Mouse (Mus musculus) large intestine, adult 2 months (tissue): ENCODE measurements at regions not wholly inside any gene's neighbourhood (a gene's known extent, or its start where the extent isn't known, plus 50 kb on each side); places are given as distances from the start of the nearest gene placed in this dataset.

Experiments used
- DNase-seq: peaks from one replicate; pipeline ENCODE4 v3.0.0-alpha.2; 2012; ENCODE audit warnings: low read depth, low spot score
- WGBS: fragments of 180-500 bp; shearing (Covaris S2); methylation state at CpG from one replicate; pipeline ENCODE4 v1.1.7; 2018; 5-methylcytosine and 5-hydroxymethylcytosine counted together

DNA sequence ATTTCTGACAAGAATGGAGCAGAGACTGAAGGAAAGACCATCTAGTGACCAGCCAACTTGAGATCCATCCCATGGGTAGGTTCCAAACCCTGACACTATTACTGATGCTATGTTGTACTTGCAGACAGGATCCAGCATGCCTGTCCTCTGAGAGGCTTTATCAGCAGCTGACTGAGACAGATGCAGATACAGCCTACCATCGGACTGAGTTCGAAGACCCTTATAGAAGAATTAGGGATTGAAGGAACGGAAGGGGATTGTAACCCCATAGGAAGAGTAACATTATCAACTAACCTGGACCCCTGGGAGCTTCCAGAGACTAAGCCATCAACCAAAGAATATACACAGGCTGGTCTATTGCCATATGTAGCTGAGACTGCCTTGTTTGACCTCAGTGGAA is 183.1 kb upstream of the Adcy2 start:
- 84% methylated on average over 3 of the region's 3 CpGs for WGBS
- DNase-seq, result no peak

DNA sequence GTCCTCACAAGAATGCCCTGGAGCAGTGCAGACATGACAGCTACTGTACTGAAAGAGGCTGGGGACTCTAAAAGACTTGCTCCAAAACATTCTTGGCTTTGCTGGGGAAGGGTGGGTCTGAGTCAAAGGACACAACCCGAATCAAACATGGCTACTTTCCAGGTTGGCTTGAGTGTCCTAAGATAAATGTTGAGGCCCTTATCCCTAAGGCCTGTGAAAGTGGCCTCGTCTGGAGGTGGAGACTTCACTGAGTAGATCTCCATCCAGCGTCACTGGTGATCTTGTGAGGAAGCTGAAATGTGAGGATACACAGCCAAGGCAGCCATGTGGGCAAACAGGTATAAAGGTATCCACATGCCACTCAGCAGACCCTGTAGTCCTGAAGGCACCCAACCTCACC is 191.3 kb upstream of the Adcy2 start:
- no peak for DNase-seq
- WGBS, result 53% methylated on average over 3 of the region's 3 CpGs

DNA sequence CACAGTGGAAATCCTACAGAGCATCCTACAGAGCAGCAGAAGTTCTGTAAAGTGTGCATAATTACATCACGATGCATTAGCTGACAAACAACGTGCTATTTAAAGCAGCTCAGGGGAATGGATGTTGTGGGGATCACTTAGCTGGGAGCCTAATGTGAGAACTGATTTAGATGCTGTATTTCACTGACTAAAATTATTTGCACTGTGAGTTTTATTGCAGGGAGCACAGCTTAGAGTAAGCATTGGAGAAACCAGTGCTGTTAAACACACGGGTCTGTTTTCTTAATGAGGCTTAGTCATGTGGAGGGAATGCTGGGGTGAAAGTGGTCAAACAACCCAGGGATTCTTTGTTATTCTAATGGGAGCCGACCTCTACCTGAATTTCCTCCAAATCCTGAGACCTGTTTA is 197.1 kb upstream of the Adcy2 start:
- DNase-seq, result no peak
- 1% methylated on average over 4 of the region's 4 CpGs for WGBS

DNA sequence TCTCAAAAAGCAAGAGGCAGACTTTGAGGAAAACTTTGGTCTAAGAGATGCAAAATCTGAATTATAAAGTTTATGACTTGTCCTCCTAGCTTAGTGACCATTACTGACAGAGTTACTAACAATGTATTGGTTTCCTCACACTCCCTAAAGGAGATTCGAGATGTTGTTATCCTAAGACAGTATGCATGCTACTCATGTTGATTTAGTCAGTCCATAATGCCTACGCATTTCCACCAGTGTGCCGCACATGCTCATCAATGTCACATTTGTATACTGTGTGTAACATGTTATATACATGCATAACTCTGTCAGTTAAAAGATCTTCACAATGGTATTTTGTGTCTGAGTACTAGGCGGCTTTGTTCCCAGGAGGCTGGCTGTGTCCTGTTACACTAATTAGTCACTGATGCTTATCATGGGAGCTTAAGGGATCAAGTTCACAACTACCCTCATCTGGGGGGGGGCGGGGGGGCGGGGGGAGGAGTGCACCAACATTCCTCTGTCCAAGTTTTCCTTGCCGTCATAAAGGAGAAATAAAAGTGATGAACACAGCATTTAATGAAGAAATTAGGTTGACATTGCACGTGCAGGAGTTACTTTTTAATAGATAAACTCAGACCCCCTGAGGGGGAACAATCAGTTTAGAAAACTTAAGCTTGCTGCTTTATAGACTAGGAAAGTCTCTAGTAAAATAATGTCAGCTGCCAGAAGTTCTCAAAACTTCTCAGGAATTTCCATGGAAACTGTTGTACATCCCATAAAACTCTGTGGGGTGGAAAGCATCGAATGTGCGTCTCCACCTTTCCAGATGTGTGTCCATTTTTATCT is 208.6 kb upstream of the Adcy2 start:
- WGBS, result 52% methylated on average over 10 of the region's 10 CpGs

DNA sequence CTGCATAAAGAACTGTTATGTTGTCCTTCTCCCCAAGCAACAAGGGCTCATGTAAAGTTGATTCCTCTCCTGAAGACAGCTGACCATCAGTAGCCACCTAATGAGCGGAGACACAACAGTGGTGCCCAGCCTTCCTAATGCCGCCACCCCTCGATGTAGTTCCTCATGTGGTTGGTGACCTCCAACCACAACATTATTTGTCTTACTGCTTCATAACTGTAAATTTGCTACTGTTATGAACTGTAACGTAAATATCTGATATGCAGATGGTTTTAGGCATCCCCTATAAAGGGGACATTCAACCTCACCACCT is 209.2 kb upstream of the Adcy2 start:
- WGBS, result 78% methylated on average over 4 of the region's 4 CpGs

More for the DNA sequence above, 208.6 kb upstream of the Adcy2 start:
- no peak for DNase-seq

DNA sequence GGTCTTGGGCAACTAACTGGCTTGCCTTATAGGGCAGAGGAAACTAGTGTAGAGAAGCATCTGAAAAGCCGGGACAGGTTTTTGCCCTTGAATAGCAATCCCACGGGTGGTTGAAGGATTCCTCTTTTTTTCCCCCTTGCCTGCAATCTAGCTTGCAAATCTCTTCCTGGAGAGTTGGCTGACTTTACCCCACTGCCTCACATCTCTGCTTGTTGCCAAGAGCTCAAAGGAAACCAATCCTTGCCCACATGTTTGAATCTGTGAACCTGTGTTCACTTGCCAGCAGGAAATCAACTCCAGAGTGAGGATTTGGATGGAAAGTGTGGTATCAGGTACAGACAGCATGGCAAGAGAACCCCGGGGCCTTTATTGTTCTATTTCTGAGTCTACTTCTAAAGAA is 217.2 kb upstream of the Adcy2 start:
- DNase-seq, result no peak
- WGBS, result 77% methylated on average over 3 of the region's 3 CpGs

More for the DNA sequence above, 209.2 kb upstream of the Adcy2 start:
- no peak for DNase-seq

DNA sequence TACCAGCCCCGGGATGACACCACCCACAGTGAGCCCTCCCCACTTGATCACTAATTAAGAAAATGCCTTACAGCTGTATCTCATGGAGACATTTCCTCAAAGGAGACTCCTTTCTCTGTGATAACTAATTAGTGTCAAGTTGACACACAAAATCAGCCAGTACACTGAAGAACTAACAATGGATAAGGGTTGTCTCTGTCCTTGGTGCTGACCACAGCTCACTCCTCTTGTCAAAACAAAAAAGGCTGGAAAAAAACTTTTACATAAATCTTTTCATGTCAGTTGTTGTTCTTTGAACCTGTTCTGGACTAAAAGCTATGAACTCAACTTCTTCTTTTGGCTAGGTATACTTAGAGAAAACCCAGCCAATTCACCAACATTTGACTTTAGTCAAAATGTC is 221.1 kb upstream of the Adcy2 start:
- no peak for DNase-seq
- 50% methylated on average over 1 of the region's 1 CpGs for WGBS

DNA sequence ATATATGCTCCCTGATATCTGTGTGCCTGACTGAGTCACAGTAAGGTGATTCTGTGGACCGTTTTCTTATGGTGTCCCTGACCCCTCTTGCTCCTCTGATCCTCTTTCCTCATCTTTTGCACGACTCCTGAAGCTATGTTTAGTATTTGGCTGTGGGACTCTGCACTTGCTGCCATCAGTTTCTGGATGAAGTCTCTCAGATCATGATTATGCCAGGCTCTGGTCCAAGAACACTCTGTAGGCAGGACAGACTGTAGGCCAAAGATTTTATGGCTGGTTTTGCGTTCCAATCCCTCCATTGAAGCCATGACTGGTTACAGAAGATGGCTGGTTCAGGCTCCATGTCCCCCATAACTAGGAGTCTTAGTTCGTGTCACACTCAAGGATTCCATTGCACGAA is 227.2 kb upstream of the Adcy2 start:
- WGBS, result 53% methylated on average over 5 of the region's 5 CpGs
- no peak for DNase-seq

DNA sequence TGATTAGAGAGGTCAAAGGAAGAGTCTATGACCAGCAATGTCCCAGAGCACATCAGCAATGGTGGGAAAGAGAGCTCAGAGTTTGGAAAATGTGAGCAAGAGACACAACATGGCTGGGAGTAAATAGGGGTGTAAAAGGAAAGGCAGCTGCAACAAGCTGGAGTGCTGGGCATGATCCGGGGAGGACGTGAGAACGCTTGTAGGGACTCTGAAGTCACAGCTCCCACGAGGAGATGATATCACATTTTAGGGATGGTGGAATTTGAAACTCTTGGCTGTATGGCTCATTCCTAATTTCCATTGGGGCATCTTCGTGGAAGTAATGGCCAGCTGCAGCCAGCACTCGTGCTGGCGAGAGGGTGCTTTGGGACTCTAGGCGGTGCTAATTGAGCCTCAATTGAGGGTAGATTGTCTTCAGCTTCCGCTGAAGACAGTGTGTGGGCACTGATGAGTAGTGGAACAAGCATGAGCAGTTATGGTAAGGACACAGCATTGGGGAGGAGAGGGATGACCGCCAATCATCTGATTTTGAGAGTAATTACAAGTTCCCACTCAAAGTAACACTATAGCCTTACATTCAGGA is 231.1 kb upstream of the Adcy2 start:
- no peak for DNase-seq
- 25% methylated on average over 10 of the region's 10 CpGs for WGBS

DNA sequence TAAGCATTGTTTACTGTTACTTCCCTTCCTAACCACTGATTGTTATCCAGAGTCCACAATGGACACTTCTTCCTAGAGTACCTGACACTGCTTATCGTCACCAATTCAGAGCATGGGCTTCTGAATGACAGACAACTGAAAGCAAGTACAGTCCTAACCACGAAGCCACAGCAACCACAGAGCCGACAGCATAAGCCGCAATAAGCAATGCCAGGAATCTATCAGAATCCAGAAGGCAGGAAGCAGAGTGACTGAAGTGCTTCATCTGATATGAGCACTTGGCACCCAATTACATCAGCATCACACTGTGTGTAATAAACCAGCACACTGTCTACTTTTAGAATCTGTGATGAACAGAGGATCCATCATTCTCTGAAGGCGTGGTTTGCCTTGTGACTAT is 237.0 kb upstream of the Adcy2 start:
- DNase-seq, result no peak
- WGBS, result 66% methylated on average over 5 of the region's 5 CpGs

DNA sequence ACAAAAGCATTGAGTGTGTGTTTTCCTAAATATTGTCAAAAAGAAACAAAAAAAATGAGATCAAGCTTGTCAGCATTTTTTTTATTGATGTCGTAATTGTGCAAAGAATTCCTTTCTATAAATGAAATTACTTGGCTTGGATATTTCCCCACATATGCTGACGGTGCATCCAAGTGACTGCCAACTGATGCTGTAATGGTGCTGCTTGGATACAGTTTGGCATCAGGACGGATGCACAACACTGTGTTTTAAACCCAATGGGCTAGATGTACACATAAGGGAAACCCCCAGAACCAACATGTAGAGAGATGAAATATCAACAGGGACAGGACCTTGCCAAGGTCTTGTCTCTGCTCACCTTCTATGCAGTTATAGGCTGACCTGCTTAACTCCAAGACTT is 238.6 kb upstream of the Adcy2 start:
- WGBS, result 76% methylated on average over 3 of the region's 3 CpGs
- no peak for DNase-seq

DNA sequence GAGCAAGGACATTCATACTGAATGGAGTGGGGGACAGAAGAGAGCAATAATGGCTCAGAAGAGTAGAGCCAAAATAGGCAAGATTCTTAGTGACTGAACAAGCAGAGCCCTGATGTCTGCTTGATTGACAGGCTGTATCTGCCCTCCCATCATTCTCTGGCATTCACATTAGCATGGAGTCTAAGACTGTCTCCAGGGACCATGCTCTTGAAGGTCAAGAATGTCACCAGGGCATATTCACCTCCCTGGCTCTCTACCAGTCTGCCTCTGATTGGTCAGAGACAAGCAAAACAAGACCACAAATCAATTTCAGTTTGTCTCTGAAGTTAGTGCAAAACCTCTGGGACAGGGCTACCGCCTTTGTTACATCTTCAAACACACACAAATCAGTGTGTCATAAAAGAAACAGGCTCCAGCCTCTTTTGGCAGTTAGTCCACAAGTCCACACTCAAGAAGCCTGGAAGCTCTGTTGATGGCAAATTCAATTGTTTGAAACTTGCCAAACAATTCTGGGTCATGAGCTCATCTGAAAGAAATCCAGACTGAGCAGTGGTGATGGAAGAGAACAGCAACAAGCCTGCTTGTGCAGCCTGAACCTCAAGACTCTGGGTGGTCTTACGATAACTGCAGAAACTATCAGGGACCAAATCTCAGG is 240.0 kb upstream of the Adcy2 start:
- WGBS, result 32% methylated on average over 2 of the region's 2 CpGs
- DNase-seq, result no peak

DNA sequence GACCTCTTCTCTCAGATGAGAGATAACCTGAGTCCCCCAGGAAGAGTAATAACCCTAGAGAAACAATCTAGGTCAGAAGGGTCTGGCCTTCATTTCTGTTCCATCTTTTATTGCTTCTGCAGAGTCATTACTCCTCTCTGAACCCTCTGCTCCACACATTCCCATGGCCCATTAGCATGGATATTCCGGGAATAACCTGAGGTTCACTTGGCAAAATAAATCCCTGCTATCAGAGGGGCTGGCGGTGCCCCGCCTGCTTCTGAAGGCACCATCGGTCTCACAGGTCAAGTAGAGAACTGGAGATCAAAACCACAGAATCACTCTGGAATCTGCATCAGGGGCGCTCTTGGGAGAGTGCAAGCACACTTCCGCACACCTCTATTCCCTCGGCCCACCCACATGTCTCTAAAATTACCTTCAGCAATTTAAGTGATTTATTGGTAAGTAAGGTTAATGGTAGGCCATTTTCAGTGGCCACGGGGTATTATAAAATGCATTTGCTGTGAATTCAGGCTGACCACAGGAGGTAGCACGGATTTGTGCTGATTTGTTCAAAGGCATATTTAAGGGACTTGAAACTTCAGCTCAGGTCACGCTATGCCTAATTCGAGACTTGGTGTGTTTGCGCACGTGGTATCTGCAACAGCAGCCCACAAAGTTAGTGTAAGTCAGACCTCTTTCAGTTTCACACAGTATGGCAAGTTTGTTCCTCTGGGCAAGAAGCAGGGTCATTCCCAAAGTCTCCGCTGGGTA is 243.4 kb upstream of the Adcy2 start:
- no peak for DNase-seq
- WGBS, result 27% methylated on average over 14 of the region's 14 CpGs

DNA sequence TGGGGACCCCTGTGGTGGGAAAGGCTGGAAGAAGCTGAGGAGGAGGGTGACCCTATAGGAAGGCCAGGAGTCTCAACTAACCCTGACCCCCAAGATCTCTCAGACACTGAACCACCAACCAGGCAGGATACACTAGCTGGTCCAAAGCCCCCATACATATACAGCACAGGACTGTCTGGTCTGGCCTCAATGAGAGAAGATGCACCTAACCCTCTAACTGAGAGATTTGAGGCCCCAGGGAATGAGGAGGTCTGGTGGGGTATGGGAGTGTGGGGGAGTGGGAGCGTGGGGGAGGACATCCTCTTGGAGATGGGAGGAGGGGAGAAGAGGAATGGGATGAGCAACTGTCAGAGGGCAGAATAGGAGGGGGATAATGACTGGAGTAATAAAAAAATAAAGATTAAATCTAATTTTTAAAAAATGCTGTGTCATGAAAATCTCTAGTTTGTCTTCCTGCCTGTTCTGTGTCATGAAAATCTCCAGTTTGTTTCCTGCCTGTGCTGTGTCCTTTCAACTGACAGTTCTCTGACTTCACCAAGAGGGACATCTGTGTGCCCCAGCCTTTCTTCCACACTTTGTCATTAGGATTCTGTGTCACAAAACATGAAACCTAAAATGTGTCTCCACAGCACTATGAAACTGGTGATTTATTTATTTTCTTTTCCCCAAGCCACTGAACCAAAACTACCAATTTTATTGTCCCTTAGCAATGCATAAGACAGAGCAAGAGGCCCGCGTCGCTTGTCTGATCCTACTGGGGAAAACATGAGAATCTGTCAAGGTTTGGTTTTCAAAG is 251.2 kb upstream of the Adcy2 start:
- 87% methylated on average over 4 of the region's 4 CpGs for WGBS
- DNase-seq, result no peak

DNA sequence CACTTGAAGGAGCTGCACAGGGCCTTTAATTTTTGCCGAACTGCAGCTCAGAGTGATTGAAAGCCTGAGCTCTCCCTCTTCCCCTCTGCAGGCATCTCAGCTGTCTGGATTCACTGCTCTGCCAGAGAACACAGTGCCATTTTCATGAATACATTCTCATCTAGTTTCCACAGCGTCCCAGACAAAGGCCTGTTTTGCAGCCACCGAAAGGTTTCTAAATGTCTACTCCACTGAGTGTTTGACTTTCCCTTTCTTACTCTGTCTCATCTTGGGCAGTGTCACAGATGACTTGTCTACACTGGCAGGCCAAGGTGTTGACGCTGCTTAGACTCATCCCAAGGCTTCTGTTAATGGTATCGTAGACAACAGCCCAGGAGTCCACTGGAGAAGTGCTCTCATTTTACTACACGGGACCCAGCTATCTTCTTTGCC is 251.8 kb upstream of the Adcy2 start:
- no peak for DNase-seq
- WGBS, result 70% methylated on average over 6 of the region's 6 CpGs

DNA sequence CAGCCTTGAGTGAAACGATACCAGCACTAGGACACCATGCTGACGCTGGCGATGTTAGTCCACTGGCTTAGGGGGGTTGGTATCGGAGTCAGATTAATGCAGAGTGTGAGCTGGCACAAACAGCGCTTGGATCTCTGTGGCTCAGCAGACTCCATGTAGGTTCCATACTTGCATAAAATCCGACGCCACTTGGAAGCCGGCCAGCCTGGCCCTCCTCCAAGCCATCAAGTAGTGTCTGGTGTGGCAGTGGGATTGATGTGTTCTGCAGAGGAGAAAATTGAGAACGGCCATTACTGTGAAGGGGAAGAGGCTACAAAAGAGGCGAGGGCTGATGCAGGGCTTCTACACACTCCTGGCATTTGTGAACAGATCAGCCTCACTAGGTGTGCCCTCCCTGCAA is 253.0 kb upstream of the Adcy2 start:
- no peak for DNase-seq

DNA sequence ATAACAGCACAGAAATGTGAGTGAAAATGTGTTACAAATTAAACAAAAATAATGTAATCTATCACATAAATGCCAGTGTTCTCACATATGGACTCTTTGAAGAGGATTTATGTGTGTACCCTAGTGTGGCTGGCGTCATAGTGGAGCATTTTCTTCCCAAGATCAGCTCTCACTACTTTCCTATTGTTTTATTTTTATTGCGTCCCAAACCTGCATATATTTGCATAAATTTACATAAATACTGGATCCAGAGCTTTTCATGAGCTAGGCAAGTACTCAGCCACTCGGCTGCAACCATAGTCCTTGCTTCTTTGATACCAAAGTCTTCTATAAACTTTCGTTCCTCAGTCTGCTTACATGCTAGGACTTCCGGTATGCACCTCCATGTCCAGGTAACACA is 261.1 kb upstream of the Adcy2 start:
- no peak for DNase-seq
- whole genome bisulfite sequencing, result 77% methylated on average over 5 of the region's 5 CpGs

More for the DNA sequence above, 253.0 kb upstream of the Adcy2 start:
- WGBS, result 77% methylated on average over 10 of the region's 10 CpGs

DNA sequence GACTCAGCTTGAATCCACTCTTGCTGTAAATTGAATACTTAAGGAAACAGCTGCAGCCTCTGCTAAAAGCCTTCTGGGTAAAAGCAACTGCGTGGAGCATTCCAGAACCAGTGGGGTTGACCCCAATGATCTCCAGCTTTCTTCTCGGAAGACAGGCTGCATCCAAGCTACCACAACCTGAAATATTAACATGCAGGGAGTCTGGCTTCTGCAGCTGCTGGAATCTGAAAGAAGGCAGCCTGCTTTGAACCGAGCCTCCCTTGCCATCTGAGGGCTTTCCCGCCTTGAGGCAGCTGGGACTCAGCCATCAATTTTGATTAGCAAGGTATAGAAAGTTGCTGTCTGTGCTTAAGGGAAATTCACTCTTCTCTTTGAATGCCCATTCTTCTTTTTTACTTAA is 261.6 kb upstream of the Adcy2 start:
- 77% methylated on average over 4 of the region's 4 CpGs for WGBS
- no peak for DNase-seq

DNA sequence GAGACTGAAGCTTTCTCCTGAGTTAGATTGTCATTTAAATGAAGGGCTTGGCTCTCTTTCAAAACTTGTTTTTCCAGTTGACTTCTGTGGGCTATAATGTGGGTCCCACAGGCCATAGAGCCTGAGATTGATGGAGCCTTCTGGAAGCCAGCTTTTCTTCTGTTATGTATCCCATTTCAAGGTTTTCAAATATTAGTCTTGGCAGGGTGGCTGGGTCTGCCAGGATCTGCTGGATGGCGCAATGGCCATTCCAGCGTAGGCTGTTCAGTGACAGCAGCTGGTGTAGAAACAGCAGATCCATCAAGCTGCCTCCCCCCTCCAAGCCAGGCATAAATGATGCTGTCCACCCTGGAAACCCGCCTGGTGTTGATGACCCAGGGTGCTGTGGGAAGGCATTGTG is 264.4 kb upstream of the Adcy2 start:
- 75% methylated on average over 3 of the region's 3 CpGs for WGBS
- no peak for DNase-seq

DNA sequence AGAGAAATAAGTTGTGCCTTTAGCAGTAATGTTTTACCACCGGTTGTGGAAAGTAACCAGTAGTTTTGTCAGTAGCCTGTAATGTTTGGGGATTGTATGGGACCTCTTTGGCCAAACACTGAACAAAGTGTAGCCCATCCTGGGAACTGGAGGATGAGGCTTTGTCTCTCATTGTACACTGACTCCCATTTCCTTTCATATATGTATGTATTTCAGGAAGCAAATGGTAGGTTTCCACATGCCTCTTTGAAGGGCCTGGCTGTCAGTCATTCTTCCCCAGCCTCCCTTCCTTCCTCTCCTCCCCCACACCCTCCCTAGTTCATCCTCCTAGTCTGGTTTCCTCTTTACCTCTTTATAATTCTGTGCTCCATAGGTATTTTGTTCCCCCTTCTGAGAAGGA is 266.7 kb upstream of the Adcy2 start:
- no peak for DNase-seq
- 70% methylated on average over 1 of the region's 1 CpGs for WGBS
